Mouse (Mus musculus) liver, adult 2 months (tissue): ENCODE results near the gene Nit2.

ENCODE experiments used
- CTCF ChIP-seq: fragments of 200-500 bp; IDR thresholded peaks from 2 replicates; pipeline ENCODE4 v1.5.1; 2011; ENCODE audit warnings: low read depth, low read length, control low read depth
- POLR2A ChIP-seq: fragments of 200-500 bp; IDR thresholded peaks from 2 replicates; pipeline ENCODE4 v1.6.1; 2011; ENCODE audit warnings: low read length, control low read depth; ENCODE audit not compliant: insufficient read depth; ENCODE audit errors: extremely low read depth

DNA sequence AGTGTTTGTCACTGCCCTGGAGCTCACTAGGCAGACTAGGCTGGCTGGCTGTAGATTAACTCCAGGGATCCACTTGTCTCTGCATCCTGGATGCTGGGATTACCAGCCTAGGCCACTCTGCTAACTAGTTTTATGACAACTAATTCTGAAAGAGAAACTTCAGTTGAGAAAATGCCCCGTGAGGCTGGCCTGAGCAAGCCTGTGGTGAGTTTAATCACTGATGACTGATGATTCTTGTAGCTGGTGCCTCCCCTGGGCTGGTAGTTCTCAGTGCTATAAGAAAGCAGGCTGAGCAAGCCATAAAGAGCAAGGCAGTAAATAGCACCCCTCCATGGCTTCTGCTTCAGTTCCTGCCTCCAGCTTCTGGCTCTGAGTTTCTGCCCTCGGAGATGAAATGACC is 8.6 kb upstream of the Nit2 start:
- TF ChIP-seq CTCF (no peak), POLR2A (no peak)
